Mouse (Mus musculus) 416B (cell line): Measurements from ENCODE around the gene BC049715.
"Not testable (repeated sequence)": the region's sequence is repeated elsewhere in the genome, so short reads cannot be mapped to it uniquely, and the experiment has no call there.

ENCODE experiments used
- DNase-seq: peaks from one replicate; pipeline ENCODE4 v3.0.0; 2011; ENCODE audit warnings: low read depth

Gene BC049715

GRCm38 (mm10) chr6:136850267-136850666 lies 22.8 kb downstream of the BC049715 start:
- no peak for DNase-seq

- no peak for DNase-seq
Observed at GRCm38 (mm10) chr6:136852348-136852747, 24.9 kb downstream of the BC049715 start.

GRCm38 (mm10) chr6:136852762-136853161 lies 25.3 kb downstream of the BC049715 start:
- peak; percentile 32 for DNase-seq

- DNase-seq = no peak
Observed at GRCm38 (mm10) chr6:136854361-136854781, 26.9 kb downstream of the BC049715 start.

- DNase-seq = no peak
Observed at GRCm38 (mm10) chr6:136855183-136855582, 27.8 kb downstream of the BC049715 start.

- DNase-seq = no peak
Observed at GRCm38 (mm10) chr6:136856071-136856636, 28.7 kb downstream of the BC049715 start.

GRCm38 (mm10) chr6:136857186-136857872 lies 29.9 kb downstream of the BC049715 start, which contains the start of gene Art4:
Art4 (minus strand) TSS chr6:136857733.
- DNase-seq = peak; percentile 78

GRCm38 (mm10) chr6:136857873-136858260 lies 30.4 kb downstream of the BC049715 start:
- DNase-seq = no peak

- peak; percentile 21 for DNase-seq
Observed at GRCm38 (mm10) chr6:136858420-136858819, 31.0 kb downstream of the BC049715 start.

- DNase-seq = peak; percentile 79
Observed at GRCm38 (mm10) chr6:136861020-136861419, 33.6 kb downstream of the BC049715 start.

GRCm38 (mm10) chr6:136865360-136865759 lies 37.9 kb downstream of the BC049715 start:
- no peak for DNase-seq

GRCm38 (mm10) chr6:136866150-136866549 lies 38.7 kb downstream of the BC049715 start:
- no peak for DNase-seq

- DNase-seq = no peak
Observed at GRCm38 (mm10) chr6:136868921-136869320, 41.5 kb downstream of the BC049715 start.

GRCm38 (mm10) chr6:136874599-136874998 lies 47.2 kb downstream of the BC049715 start:
- DNase-seq = peak; percentile 60

GRCm38 (mm10) chr6:136875670-136876069 lies 48.2 kb downstream of the BC049715 start, which contains the start of gene Mgp:
Mgp (minus strand) TSS chr6:136875823.
- DNase-seq = no peak

GRCm38 (mm10) chr6:136881678-136882077 lies 54.3 kb downstream of the BC049715 start:
- DNase-seq = no peak

GRCm38 (mm10) chr6:136883431-136883915 lies 56.0 kb downstream of the BC049715 start:
- DNase-seq = no peak

GRCm38 (mm10) chr6:136883961-136884360 lies 56.5 kb downstream of the BC049715 start:
- peak; percentile 17 for DNase-seq

- not testable (repeated sequence) for DNase-seq
Observed at GRCm38 (mm10) chr6:136884766-136885165, 57.3 kb downstream of the BC049715 start.

- no peak for DNase-seq
Observed at GRCm38 (mm10) chr6:136887854-136888253, 60.4 kb downstream of the BC049715 start.

GRCm38 (mm10) chr6:136889067-136889466 lies 61.6 kb downstream of the BC049715 start:
- no peak for DNase-seq

- no peak for DNase-seq
Observed at GRCm38 (mm10) chr6:136889554-136889953, 62.1 kb downstream of the BC049715 start.
